Mouse (Mus musculus): ENCODE data around the gene Gm26620. TPM values are rescaled to one million over a fixed set of nuclear protein-coding genes. Genes with fewer than 3 reads are reported as not detected.
A peak's percentile ranks its signal among the peaks of the same experiment; 100 is the strongest.

Gene Gm26620
- polyA plus RNA-seq, 1 experiment from 2014 or later, result 0.31 TPM

- H3K9me3 ChIP-seq (ENCODE audit: control insufficient read depth, low read length), result no peaks in the 10 kb centered on the region
- H3K27me3 ChIP-seq (ENCODE audit: control insufficient read depth, insufficient read depth, low read length), result no peaks in the 10 kb centered on the region
- ATAC-seq (ENCODE audit: low FRiP score), result no peak
- DNase-seq (ENCODE audit: low spot score, missing footprints), result no peak
- H3K4me1 ChIP-seq (ENCODE audit: control insufficient read depth, insufficient read depth, low read length), result no peaks in the 10 kb centered on the region
- H3K27ac ChIP-seq (ENCODE audit: low read depth, low read length), result no peak overlapping the region
- no peak overlapping the region for H3K9ac ChIP-seq (ENCODE audit: low read length)
- 87% methylated on average over 2 of the region's 2 CpGs for WGBS
- H3K36me3 ChIP-seq (ENCODE audit: control insufficient read depth, insufficient read depth, low read length), result no peaks in the 10 kb centered on the region
- no peak overlapping the region for H3K4me2 ChIP-seq
- no peak overlapping the region for H3K4me3 ChIP-seq (ENCODE audit: low read depth, low read length)
Observed at GRCm38 (mm10) chr1:170857369-170857768, 27.5 kb upstream of the Gm26620 start.

- H3K27ac ChIP-seq (ENCODE audit: low read depth, low read length), result no peak overlapping the region
- no peak for DNase-seq (ENCODE audit: low spot score, missing footprints)
- 67% methylated on average over 2 of the region's 2 CpGs for WGBS
- no peaks in the 10 kb centered on the region for H3K4me1 ChIP-seq (ENCODE audit: control insufficient read depth, insufficient read depth, low read length)
- H3K36me3 ChIP-seq (ENCODE audit: control insufficient read depth, insufficient read depth, low read length), result no peaks in the 10 kb centered on the region
- H3K4me3 ChIP-seq (ENCODE audit: low read depth, low read length), result no peak overlapping the region
- H3K9ac ChIP-seq (ENCODE audit: low read length), result no peak overlapping the region
- H3K4me2 ChIP-seq, result no peak overlapping the region
- no peak for ATAC-seq (ENCODE audit: low FRiP score)
- no peaks in the 10 kb centered on the region for H3K27me3 ChIP-seq (ENCODE audit: control insufficient read depth, insufficient read depth, low read length)
- H3K9me3 ChIP-seq (ENCODE audit: control insufficient read depth, low read length), result no peaks in the 10 kb centered on the region
Observed at GRCm38 (mm10) chr1:170858872-170859271, 26.0 kb upstream of the Gm26620 start.

GRCm38 (mm10) chr1:170861671-170862434, 23.0 kb upstream of the Gm26620 start:
- Histone ChIP-seq H3K27ac (ENCODE audit: low read depth, low read length) (no peak overlapping the region), H3K4me2 (no peak overlapping the region), H3K4me3 (ENCODE audit: low read depth, low read length) (no peak overlapping the region), H3K9me3 (ENCODE audit: control insufficient read depth, low read length) (no peaks in the 10 kb centered on the region), H3K9ac (ENCODE audit: low read length) (no peak overlapping the region), H3K36me3 (ENCODE audit: control insufficient read depth, insufficient read depth, low read length) (no peaks in the 10 kb centered on the region), H3K27me3 (ENCODE audit: control insufficient read depth, insufficient read depth, low read length) (no peaks in the 10 kb centered on the region), H3K4me1 (ENCODE audit: control insufficient read depth, insufficient read depth, low read length) (peaks cover 3% of the 10 kb centered on the region)
- no peak for ATAC-seq (ENCODE audit: low FRiP score)
- 83% methylated on average over 13 of the region's 13 CpGs for WGBS
- no peak for DNase-seq (ENCODE audit: low spot score, missing footprints)

- Histone ChIP-seq H3K4me3 (ENCODE audit: low read depth, low read length) (no peak overlapping the region), H3K4me2 (no peak overlapping the region), H3K4me1 (ENCODE audit: control insufficient read depth, insufficient read depth, low read length) (peaks cover 6% of the 10 kb centered on the region), H3K27me3 (ENCODE audit: control insufficient read depth, insufficient read depth, low read length) (no peaks in the 10 kb centered on the region), H3K9me3 (ENCODE audit: control insufficient read depth, low read length) (no peaks in the 10 kb centered on the region), H3K9ac (ENCODE audit: low read length) (no peak overlapping the region), H3K36me3 (ENCODE audit: control insufficient read depth, insufficient read depth, low read length) (no peaks in the 10 kb centered on the region), H3K27ac (ENCODE audit: low read depth, low read length) (no peak overlapping the region)
- DNase-seq (ENCODE audit: low spot score, missing footprints) (no peak), ATAC-seq (ENCODE audit: low FRiP score) (no peak)
- WGBS, result 85% methylated on average over 3 of the region's 3 CpGs
Observed at GRCm38 (mm10) chr1:170862435-170862717, 22.5 kb upstream of the Gm26620 start.

- H3K27me3 ChIP-seq (ENCODE audit: control insufficient read depth, insufficient read depth, low read length), result no peaks in the 10 kb centered on the region
- H3K4me1 ChIP-seq (ENCODE audit: control insufficient read depth, insufficient read depth, low read length), result peaks cover 6% of the 10 kb centered on the region
- no peak overlapping the region for H3K9ac ChIP-seq (ENCODE audit: low read length)
- no peak overlapping the region for H3K4me3 ChIP-seq (ENCODE audit: low read depth, low read length)
- no peak overlapping the region for H3K4me2 ChIP-seq
- no peak for DNase-seq (ENCODE audit: low spot score, missing footprints)
- WGBS, result 72% methylated on average over 4 of the region's 4 CpGs
- no peak overlapping the region for H3K27ac ChIP-seq (ENCODE audit: low read depth, low read length)
- ATAC-seq (ENCODE audit: low FRiP score), result no peak
- H3K9me3 ChIP-seq (ENCODE audit: control insufficient read depth, low read length), result no peaks in the 10 kb centered on the region
- no peaks in the 10 kb centered on the region for H3K36me3 ChIP-seq (ENCODE audit: control insufficient read depth, insufficient read depth, low read length)
Observed at GRCm38 (mm10) chr1:170863033-170863432, 21.8 kb upstream of the Gm26620 start.

- Histone ChIP-seq H3K4me3 (ENCODE audit: low read depth, low read length) (no peak overlapping the region), H3K4me1 (ENCODE audit: control insufficient read depth, insufficient read depth, low read length) (peaks cover 6% of the 10 kb centered on the region), H3K27me3 (ENCODE audit: control insufficient read depth, insufficient read depth, low read length) (no peaks in the 10 kb centered on the region), H3K36me3 (ENCODE audit: control insufficient read depth, insufficient read depth, low read length) (no peaks in the 10 kb centered on the region), H3K4me2 (no peak overlapping the region), H3K9ac (ENCODE audit: low read length) (no peak overlapping the region), H3K27ac (ENCODE audit: low read depth, low read length) (no peak overlapping the region), H3K9me3 (ENCODE audit: control insufficient read depth, low read length) (no peaks in the 10 kb centered on the region)
- ATAC-seq (ENCODE audit: low FRiP score) (no peak), DNase-seq (ENCODE audit: low spot score, missing footprints) (no peak)
Observed at GRCm38 (mm10) chr1:170864234-170864633, 20.6 kb upstream of the Gm26620 start.

- H3K4me2 ChIP-seq, result no peak overlapping the region
- no peak overlapping the region for H3K9ac ChIP-seq (ENCODE audit: low read length)
- WGBS, result 88% methylated on average over 3 of the region's 3 CpGs
- no peaks in the 10 kb centered on the region for H3K9me3 ChIP-seq (ENCODE audit: control insufficient read depth, low read length)
- no peak for DNase-seq (ENCODE audit: low spot score, missing footprints)
- no peak overlapping the region for H3K27ac ChIP-seq (ENCODE audit: low read depth, low read length)
- H3K4me1 ChIP-seq (ENCODE audit: control insufficient read depth, insufficient read depth, low read length), result peaks cover 6% of the 10 kb centered on the region
- no peak overlapping the region for H3K4me3 ChIP-seq (ENCODE audit: low read depth, low read length)
- H3K27me3 ChIP-seq (ENCODE audit: control insufficient read depth, insufficient read depth, low read length), result no peaks in the 10 kb centered on the region
- H3K36me3 ChIP-seq (ENCODE audit: control insufficient read depth, insufficient read depth, low read length), result no peaks in the 10 kb centered on the region
- ATAC-seq (ENCODE audit: low FRiP score), result no peak
Observed at GRCm38 (mm10) chr1:170864754-170865153, 20.1 kb upstream of the Gm26620 start.

- ATAC-seq (ENCODE audit: low FRiP score) (no peak), DNase-seq (ENCODE audit: low spot score, missing footprints) (no peak)
- H3K36me3 ChIP-seq (ENCODE audit: control insufficient read depth, insufficient read depth, low read length), result no peaks in the 10 kb centered on the region
- H3K4me2 ChIP-seq, result no peak overlapping the region
- no peak overlapping the region for H3K27ac ChIP-seq (ENCODE audit: low read depth, low read length)
- H3K4me1 ChIP-seq (ENCODE audit: control insufficient read depth, insufficient read depth, low read length), result peaks cover 6% of the 10 kb centered on the region
- H3K27me3 ChIP-seq (ENCODE audit: control insufficient read depth, insufficient read depth, low read length), result no peaks in the 10 kb centered on the region
- WGBS, result 87% methylated on average over 5 of the region's 5 CpGs
- H3K9ac ChIP-seq (ENCODE audit: low read length), result no peak overlapping the region
- no peaks in the 10 kb centered on the region for H3K9me3 ChIP-seq (ENCODE audit: control insufficient read depth, low read length)
- H3K4me3 ChIP-seq (ENCODE audit: low read depth, low read length), result no peak overlapping the region
Observed at GRCm38 (mm10) chr1:170865406-170865805, 19.5 kb upstream of the Gm26620 start.

GRCm38 (mm10) chr1:170866992-170867690, 17.7 kb upstream of the Gm26620 start:
- Histone ChIP-seq H3K4me3 (ENCODE audit: low read depth, low read length) (peak overlapping the region; percentile 77), H3K9ac (ENCODE audit: low read length) (peak overlapping the region; percentile 74), H3K4me1 (ENCODE audit: control insufficient read depth, insufficient read depth, low read length) (peaks cover 6% of the 10 kb centered on the region), H3K9me3 (ENCODE audit: control insufficient read depth, low read length) (no peaks in the 10 kb centered on the region), H3K4me2 (peak overlapping the region; percentile 61), H3K36me3 (ENCODE audit: control insufficient read depth, insufficient read depth, low read length) (no peaks in the 10 kb centered on the region), H3K27me3 (ENCODE audit: control insufficient read depth, insufficient read depth, low read length) (no peaks in the 10 kb centered on the region), H3K27ac (ENCODE audit: low read depth, low read length) (no peak overlapping the region)
- 5% methylated on average over 30 of the region's 30 CpGs for WGBS
- DNase-seq (ENCODE audit: low spot score, missing footprints) (no peak), ATAC-seq (ENCODE audit: low FRiP score) (peak; percentile 73)

Measured in midbrain, embryonic 11.5 days (tissue).